Mouse (Mus musculus): Measurements from ENCODE around the gene Sh3rf1.

Sh3rf1 gene

GRCm38 (mm10) chr8:61295040-61295439 lies 71.4 kb downstream of the Sh3rf1 start:
- Histone ChIP-seq H3K27me3 (ENCODE audit: insufficient read depth, low read length) (no peaks in the 10 kb centered on the region), H3K4me3 (replicated peaks; ENCODE audit: low read length) (no peak overlapping the region), H3K36me3 (ENCODE audit: insufficient read depth, low read length) (no peaks in the 10 kb centered on the region), H3K4me1 (replicated peaks; ENCODE audit: low read depth, low read length) (peaks cover 12% of the 10 kb centered on the region), H3K9me3 (ENCODE audit: low read length) (no peaks in the 10 kb centered on the region)
- TF ChIP-seq NANOG (IDR thresholded peaks at IDR 0.05; ENCODE audit: borderline replicate concordance, low read length), result no peak
- TF ChIP-seq CTCF (conservative IDR thresholded peaks at IDR 0.05; ENCODE audit: low read length), result no peak
- no peak for TF ChIP-seq POU5F1 (IDR thresholded peaks at IDR 0.05; ENCODE audit: borderline replicate concordance, low read length)

GRCm38 (mm10) chr8:61295441-61295840 lies 71.8 kb downstream of the Sh3rf1 start:
- TF ChIP-seq CTCF (conservative IDR thresholded peaks at IDR 0.05; ENCODE audit: low read length) (no peak), POU5F1 (IDR thresholded peaks at IDR 0.05; ENCODE audit: borderline replicate concordance, low read length) (no peak), NANOG (IDR thresholded peaks at IDR 0.05; ENCODE audit: borderline replicate concordance, low read length) (no peak)
- Histone ChIP-seq H3K4me3 (replicated peaks; ENCODE audit: low read length) (no peak overlapping the region), H3K9me3 (ENCODE audit: low read length) (no peaks in the 10 kb centered on the region), H3K27me3 (ENCODE audit: insufficient read depth, low read length) (no peaks in the 10 kb centered on the region), H3K4me1 (replicated peaks; ENCODE audit: low read depth, low read length) (peaks cover 12% of the 10 kb centered on the region), H3K36me3 (ENCODE audit: insufficient read depth, low read length) (no peaks in the 10 kb centered on the region)

GRCm38 (mm10) chr8:61298828-61299227 lies 75.2 kb downstream of the Sh3rf1 start:
- H3K36me3 ChIP-seq (ENCODE audit: insufficient read depth, low read length), result no peaks in the 10 kb centered on the region
- TF ChIP-seq CTCF (conservative IDR thresholded peaks at IDR 0.05; ENCODE audit: low read length) (no peak), NANOG (IDR thresholded peaks at IDR 0.05; ENCODE audit: borderline replicate concordance, low read length) (no peak), POU5F1 (IDR thresholded peaks at IDR 0.05; ENCODE audit: borderline replicate concordance, low read length) (no peak)
- no peak overlapping the region for H3K4me3 ChIP-seq (replicated peaks; ENCODE audit: low read length)
- peaks cover 12% of the 10 kb centered on the region for H3K4me1 ChIP-seq (replicated peaks; ENCODE audit: low read depth, low read length)
- no peaks in the 10 kb centered on the region for H3K9me3 ChIP-seq (ENCODE audit: low read length)
- no peaks in the 10 kb centered on the region for H3K27me3 ChIP-seq (ENCODE audit: insufficient read depth, low read length)

GRCm38 (mm10) chr8:61301298-61302028 lies 77.8 kb downstream of the Sh3rf1 start:
- Histone ChIP-seq H3K36me3 (ENCODE audit: insufficient read depth, low read length) (no peaks in the 10 kb centered on the region), H3K4me1 (replicated peaks; ENCODE audit: low read depth, low read length) (peaks cover 8% of the 10 kb centered on the region; the same call in 1 of the 2 replicates), H3K4me3 (replicated peaks; ENCODE audit: low read length) (no peak overlapping the region), H3K27me3 (ENCODE audit: insufficient read depth, low read length) (no peaks in the 10 kb centered on the region), H3K9me3 (ENCODE audit: low read length) (no peaks in the 10 kb centered on the region)
- TF ChIP-seq NANOG (IDR thresholded peaks at IDR 0.05; ENCODE audit: borderline replicate concordance, low read length), result no peak
- TF ChIP-seq POU5F1 (IDR thresholded peaks at IDR 0.05; ENCODE audit: borderline replicate concordance, low read length), result no peak
- TF ChIP-seq CTCF (conservative IDR thresholded peaks at IDR 0.05; ENCODE audit: low read length), result no peak

- no peak for TF ChIP-seq NANOG (IDR thresholded peaks at IDR 0.05; ENCODE audit: borderline replicate concordance, low read length)
- TF ChIP-seq CTCF (conservative IDR thresholded peaks at IDR 0.05; ENCODE audit: low read length), result no peak
- TF ChIP-seq POU5F1 (IDR thresholded peaks at IDR 0.05; ENCODE audit: borderline replicate concordance, low read length), result no peak
- peaks cover 8% of the 10 kb centered on the region; the same call in 1 of the 2 replicates for H3K4me1 ChIP-seq (replicated peaks; ENCODE audit: low read depth, low read length)
- H3K27me3 ChIP-seq (ENCODE audit: insufficient read depth, low read length), result no peaks in the 10 kb centered on the region
- no peak overlapping the region for H3K4me3 ChIP-seq (replicated peaks; ENCODE audit: low read length)
- H3K9me3 ChIP-seq (ENCODE audit: low read length), result no peaks in the 10 kb centered on the region
- no peaks in the 10 kb centered on the region for H3K36me3 ChIP-seq (ENCODE audit: insufficient read depth, low read length)
Measured at GRCm38 (mm10) chr8:61302029-61302368, 78.3 kb downstream of the Sh3rf1 start.

GRCm38 (mm10) chr8:61305451-61306070 lies 81.9 kb downstream of the Sh3rf1 start:
- Histone ChIP-seq H3K4me3 (replicated peaks; ENCODE audit: low read length) (no peak overlapping the region), H3K36me3 (ENCODE audit: insufficient read depth, low read length) (no peaks in the 10 kb centered on the region), H3K4me1 (replicated peaks; ENCODE audit: low read depth, low read length) (peaks cover 33% of the 10 kb centered on the region), H3K9me3 (ENCODE audit: low read length) (no peaks in the 10 kb centered on the region), H3K27me3 (ENCODE audit: insufficient read depth, low read length) (no peaks in the 10 kb centered on the region)
- TF ChIP-seq POU5F1 (IDR thresholded peaks at IDR 0.05; ENCODE audit: borderline replicate concordance, low read length) (no peak), CTCF (conservative IDR thresholded peaks at IDR 0.05; ENCODE audit: low read length) (no peak), NANOG (IDR thresholded peaks at IDR 0.05; ENCODE audit: borderline replicate concordance, low read length) (no peak)

- Histone ChIP-seq H3K36me3 (ENCODE audit: insufficient read depth, low read length) (no peaks in the 10 kb centered on the region), H3K27me3 (ENCODE audit: insufficient read depth, low read length) (no peaks in the 10 kb centered on the region), H3K4me3 (replicated peaks; ENCODE audit: low read length) (no peak overlapping the region), H3K9me3 (ENCODE audit: low read length) (no peaks in the 10 kb centered on the region), H3K4me1 (replicated peaks; ENCODE audit: low read depth, low read length) (peaks cover 38% of the 10 kb centered on the region)
- TF ChIP-seq CTCF (conservative IDR thresholded peaks at IDR 0.05; ENCODE audit: low read length), result no peak
- TF ChIP-seq POU5F1 (IDR thresholded peaks at IDR 0.05; ENCODE audit: borderline replicate concordance, low read length), result no peak
- no peak for TF ChIP-seq NANOG (IDR thresholded peaks at IDR 0.05; ENCODE audit: borderline replicate concordance, low read length)
Measured at GRCm38 (mm10) chr8:61306501-61307112, 82.9 kb downstream of the Sh3rf1 start.

- peaks cover 46% of the 10 kb centered on the region for H3K4me1 ChIP-seq (replicated peaks; ENCODE audit: low read depth, low read length)
- no peaks in the 10 kb centered on the region for H3K27me3 ChIP-seq (ENCODE audit: insufficient read depth, low read length)
- TF ChIP-seq CTCF (conservative IDR thresholded peaks at IDR 0.05; ENCODE audit: low read length) (no peak), NANOG (IDR thresholded peaks at IDR 0.05; ENCODE audit: borderline replicate concordance, low read length) (peak; percentile 46; the same call in 1 of the 2 replicates)
- H3K9me3 ChIP-seq (ENCODE audit: low read length), result no peaks in the 10 kb centered on the region
- H3K4me3 ChIP-seq (replicated peaks; ENCODE audit: low read length), result peak overlapping the region; percentile 20; the same call in 1 of the 2 replicates
- no peaks in the 10 kb centered on the region for H3K36me3 ChIP-seq (ENCODE audit: insufficient read depth, low read length)
Measured at GRCm38 (mm10) chr8:61308896-61309295, 85.2 kb downstream of the Sh3rf1 start.

Measured in E14TG2a.4 (cell line).